9 mouse cellular contexts compared by ENCODE assay signal in genomic region chr13:58384371-58384770, GRCm38 (mm10). TPM values are rescaled to one million over a fixed set of nuclear protein-coding genes. Genes with fewer than 3 reads are reported as not detected.
A peak's percentile ranks its signal among the peaks of the same experiment; 100 is the strongest.
DNase-seq lines count a peak whose midpoint lies in the region; ATAC-seq and TF ChIP-seq lines count a peak whose summit lies in the region.
"Had no signal": no experiment of that assay in that cellular context is flagged by ENCODE, and none has a peak within 500 bp of the region (broad histone marks: within the 10 kb centered on the region; RNA-seq: fewer than 3 reads in every experiment).

No protein-coding gene starts in this region.

- no peak for DNase-seq in heart, postnatal 0 days (ENCODE audit: low spot score)
- DNase-seq in heart, postnatal 10 days: no peak
- DNase-seq in thymus, postnatal 10 days (ENCODE audit: low spot score in 2 of 2): no peak
- DNase-seq in embryo, embryonic 9.5 days (ENCODE audit: extremely low spot score): no peak

- ATAC-seq in heart, postnatal 0 days (ENCODE audit: insufficient read depth, low read depth): no peak
- ATAC-seq in hindbrain, embryonic 13.5 days (ENCODE audit: low FRiP score): 0 out of 2 replicates have a peak, but pooled peaks have one; percentile 29
- peak; percentile 28; the same call in 1 of the 2 replicates for ATAC-seq in midbrain, embryonic 13.5 days
- ATAC-seq in activated CD4-positive, CD25-positive, alpha-beta regulatory T cell, adult 4 months: no peak

- TF ChIP-seq EP300 in heart, postnatal 0 days (IDR thresholded peaks at IDR 0.05; ENCODE audit: low read depth): no peak

- peaks cover 6% of the 10 kb centered on the region; the same call in 1 of the 2 replicates for H3K4me1 ChIP-seq in heart, postnatal 0 days (ENCODE audit: control insufficient read depth, insufficient read depth)
- H3K4me1 ChIP-seq in bone marrow macrophage, adult 2 months (ENCODE audit: control insufficient read depth, insufficient read depth, low read length): peaks cover 9% of the 10 kb centered on the region
- peaks cover 13% of the 10 kb centered on the region for H3K4me1 ChIP-seq in hindbrain, embryonic 13.5 days (replicated peaks)
- H3K4me1 ChIP-seq in midbrain, embryonic 13.5 days (replicated peaks): peaks cover 12% of the 10 kb centered on the region

- H3K9me3 ChIP-seq in heart, postnatal 0 days (replicated peaks; ENCODE audit: control insufficient read depth, low read length): 0 out of 2 replicates have a peak, but pooled peaks cover 17% of the 10 kb centered on the region
- H3K9me3 ChIP-seq in hindbrain, embryonic 13.5 days: peaks cover 15% of the 10 kb centered on the region
- H3K9me3 ChIP-seq in midbrain, embryonic 13.5 days: peaks cover 21% of the 10 kb centered on the region

- peaks cover 27% of the 10 kb centered on the region for H3K36me3 ChIP-seq in heart, postnatal 0 days (replicated peaks; ENCODE audit: control insufficient read depth, insufficient read depth, low read length)
- H3K36me3 ChIP-seq in hindbrain, embryonic 13.5 days: peaks cover 33% of the 10 kb centered on the region
- H3K36me3 ChIP-seq in midbrain, embryonic 13.5 days: peaks cover 34% of the 10 kb centered on the region

- intact Hi-C loops in heart, postnatal 10 days (cut with DNase I): loop anchor here (1.0 to 2.0 kb wide), 2 partner anchors 16 to 95 kb away; no protein-coding TSS in a partner anchor

- H3K4me3 ChIP-seq in heart, postnatal 0 days (ENCODE audit: low read depth, low read length): peak overlapping the region; percentile 56
- H3K4me3 ChIP-seq in bone marrow macrophage, adult 2 months (ENCODE audit: insufficient read depth, low read length): peak overlapping the region; percentile 69
- H3K4me3 ChIP-seq in hindbrain, embryonic 13.5 days: peak overlapping the region; percentile 79
- H3K4me3 ChIP-seq in midbrain, embryonic 13.5 days (replicated peaks): peak overlapping the region; percentile 79

- H3K9ac ChIP-seq in heart, postnatal 0 days (replicated peaks; ENCODE audit: low read depth, low read length): peak overlapping the region; percentile 57
- H3K9ac ChIP-seq in hindbrain, embryonic 13.5 days: peak overlapping the region; percentile 83
- peak overlapping the region; percentile 85 for H3K9ac ChIP-seq in midbrain, embryonic 13.5 days (replicated peaks)

- WGBS in heart, postnatal 0 days: 41% methylated on average over 11 of the region's 11 CpGs
- 48% methylated on average over 11 of the region's 11 CpGs for WGBS in hindbrain, embryonic 13.5 days
- WGBS in midbrain, embryonic 13.5 days: 50% methylated on average over 11 of the region's 11 CpGs

- no peak for TF ChIP-seq POLR2A in bone marrow macrophage, adult 2 months (IDR thresholded peaks at IDR 0.05; ENCODE audit: borderline replicate concordance, low read depth, low read length)

- no peaks in the 10 kb centered on the region for H3K27me3 ChIP-seq in heart, postnatal 0 days (ENCODE audit: control insufficient read depth, insufficient read depth, low read length)
- H3K27me3 ChIP-seq in hindbrain, embryonic 13.5 days: no peaks in the 10 kb centered on the region
- no peaks in the 10 kb centered on the region for H3K27me3 ChIP-seq in midbrain, embryonic 13.5 days
- H3K27me3 ChIP-seq: Patski had no signal

- H3K4me2 ChIP-seq in heart, postnatal 0 days (ENCODE audit: low read depth, low read length): peak overlapping the region; percentile 72
- H3K4me2 ChIP-seq in hindbrain, embryonic 13.5 days: peak overlapping the region; percentile 92
- H3K4me2 ChIP-seq in midbrain, embryonic 13.5 days (replicated peaks): peak overlapping the region; percentile 92

- H3K27ac ChIP-seq in heart, postnatal 0 days (ENCODE audit: low read depth): no peak overlapping the region
- H3K27ac ChIP-seq in bone marrow macrophage, adult 2 months (ENCODE audit: insufficient read depth, low read depth, low read length): no peak overlapping the region
- H3K27ac ChIP-seq in hindbrain, embryonic 13.5 days: no peak overlapping the region
- no peak overlapping the region for H3K27ac ChIP-seq in midbrain, embryonic 13.5 days

- no peak for TF ChIP-seq CTCF in heart, postnatal 0 days (IDR thresholded peaks at IDR 0.05; ENCODE audit: low read depth)
- TF ChIP-seq CTCF in bone marrow macrophage, adult 2 months (IDR thresholded peaks at IDR 0.05; ENCODE audit: low read depth, low read length): no peak

RNA-seq across cellular contexts. Expression of gene 2210016F16Rik, which starts 0.7 kb away (rescaled TPM):
- 24.9 and 32.7 TPM in 2 replicates for total RNA-seq in heart, postnatal 0 days (2014; rRNA removed; ENCODE audit: low replicate concordance)
- 25.7 and 26.5 TPM in 2 replicates for polyA plus RNA-seq in heart, postnatal 0 days (2015; fragmentation: Nextera tagmentation; extraction: Ambion mirVana)
- total RNA-seq in heart, postnatal 10 days (2021): 10 to 100 TPM; 16.6 to 18.0 TPM
- polyA plus RNA-seq in bone marrow macrophage, adult 2 months (2012; ENCODE audit: insufficient read depth, insufficient read length, missing spikeins): 19.7 and 20.6 TPM in 2 replicates
- 26.2 and 27.6 TPM in 2 replicates for polyA plus RNA-seq in hindbrain, embryonic 13.5 days (2015; fragmentation: Nextera tagmentation; extraction: Ambion mirVana)
- polyA plus RNA-seq in midbrain, embryonic 13.5 days (2015; fragmentation: Nextera tagmentation; extraction: Ambion mirVana): 23.6 and 24.0 TPM in 2 replicates
- polyA plus RNA-seq in activated CD4-positive, CD25-positive, alpha-beta regulatory T cell, adult 4 months (2017; shearing (Covaris generic)): 10 to 100 TPM; 25.5 to 29.7 TPM

RNA-seq across cellular contexts. Expression of gene Rmi1, which starts 17.7 kb away (rescaled TPM):
- 5.7 and 16.1 TPM in 2 replicates for total RNA-seq in heart, postnatal 0 days (2014; rRNA removed; ENCODE audit: low replicate concordance)
- 13.3 and 14.4 TPM in 2 replicates for polyA plus RNA-seq in heart, postnatal 0 days (2015; fragmentation: Nextera tagmentation; extraction: Ambion mirVana)
- 10 to 100 TPM in 1 of 2 experiments, 1 to 10 TPM in 1; 9.9 to 12.9 TPM for total RNA-seq in heart, postnatal 10 days (2021)
- 25.1 and 25.4 TPM in 2 replicates for polyA plus RNA-seq in bone marrow macrophage, adult 2 months (2012; ENCODE audit: insufficient read depth, insufficient read length, missing spikeins)
- polyA plus RNA-seq in hindbrain, embryonic 13.5 days (2015; fragmentation: Nextera tagmentation; extraction: Ambion mirVana): 24.4 and 24.7 TPM in 2 replicates
- 23.4 and 26.0 TPM in 2 replicates for polyA plus RNA-seq in midbrain, embryonic 13.5 days (2015; fragmentation: Nextera tagmentation; extraction: Ambion mirVana)
- 10 to 100 TPM; 24.5 to 25.2 TPM for polyA plus RNA-seq in activated CD4-positive, CD25-positive, alpha-beta regulatory T cell, adult 4 months (2017; shearing (Covaris generic))

RNA-seq across cellular contexts. Expression of gene Hnrnpk, which starts 18.8 kb away (rescaled TPM):
- total RNA-seq in heart, postnatal 0 days (2014; rRNA removed; ENCODE audit: low replicate concordance): 377 and 387 TPM in 2 replicates
- polyA plus RNA-seq in heart, postnatal 0 days (2015; fragmentation: Nextera tagmentation; extraction: Ambion mirVana): 581 and 606 TPM in 2 replicates
- total RNA-seq in heart, postnatal 10 days (2021): 100 to 1,000 TPM; 721 to 814 TPM
- polyA plus RNA-seq in bone marrow macrophage, adult 2 months (2012; ENCODE audit: insufficient read depth, insufficient read length, missing spikeins): 846 and 879 TPM in 2 replicates
- 1,649 and 1,694 TPM in 2 replicates for polyA plus RNA-seq in hindbrain, embryonic 13.5 days (2015; fragmentation: Nextera tagmentation; extraction: Ambion mirVana)
- polyA plus RNA-seq in midbrain, embryonic 13.5 days (2015; fragmentation: Nextera tagmentation; extraction: Ambion mirVana): 1,943 and 2,055 TPM in 2 replicates
- polyA plus RNA-seq in activated CD4-positive, CD25-positive, alpha-beta regulatory T cell, adult 4 months (2017; shearing (Covaris generic)): 1,000 to 10,000 TPM; 2,185 to 2,296 TPM

RNA-seq across cellular contexts. Expression of gene Kif27, which starts 25.4 kb away (rescaled TPM):
- not detected in 2 replicates for total RNA-seq in heart, postnatal 0 days (2014; rRNA removed; ENCODE audit: low replicate concordance)
- 0.10 and 0.15 TPM in 2 replicates for polyA plus RNA-seq in heart, postnatal 0 days (2015; fragmentation: Nextera tagmentation; extraction: Ambion mirVana)
- total RNA-seq in heart, postnatal 10 days (2021): under 1 TPM; 0.22 to 0.24 TPM
- not detected in 2 replicates for polyA plus RNA-seq in bone marrow macrophage, adult 2 months (2012; ENCODE audit: insufficient read depth, insufficient read length, missing spikeins)
- polyA plus RNA-seq in hindbrain, embryonic 13.5 days (2015; fragmentation: Nextera tagmentation; extraction: Ambion mirVana): 1.4 and 2.5 TPM in 2 replicates
- 1.2 and 1.4 TPM in 2 replicates for polyA plus RNA-seq in midbrain, embryonic 13.5 days (2015; fragmentation: Nextera tagmentation; extraction: Ambion mirVana)
- not detected for polyA plus RNA-seq in activated CD4-positive, CD25-positive, alpha-beta regulatory T cell, adult 4 months (2017; shearing (Covaris generic))

Comparison
In these comparisons a context has a peak if more than half of its experiments do, and no peak if none do; other contexts are left out.
1. ATAC-seq: peak in hindbrain, embryonic 13.5 days (single experiment) and midbrain, embryonic 13.5 days (single experiment); none in heart, postnatal 0 days (single experiment) and activated CD4-positive, CD25-positive, alpha-beta regulatory T cell, adult 4 months (single experiment).
2. Peak in every context shown above with its lines, with median percentiles within 50 percentile points of each other: H3K4me2 ChIP-seq, H3K4me3 ChIP-seq and H3K9ac ChIP-seq.